Mouse (Mus musculus) ES-Bruce4 (cell line): ENCODE data around the gene Pard3.

ENCODE experiments used
- CTCF ChIP-seq: IDR thresholded peaks from one replicate; pipeline ENCODE4 v1.8.1; 2011; ENCODE audit warnings: low read depth, low read length
- POLR2A ChIP-seq: IDR thresholded peaks from one replicate; pipeline ENCODE4 v1.8.1; 2011; ENCODE audit warnings: low read length; ENCODE audit not compliant: insufficient read depth

GRCm38 (mm10) chr8:127622137-127622536, 558.4 kb downstream of the Pard3 start:
- TF ChIP-seq POLR2A (no peak), CTCF (no peak)
